Mouse (Mus musculus): ENCODE measurements at regions not wholly inside any gene's neighbourhood (a gene's known extent, or its start where the extent isn't known, plus 50 kb on each side); places are given as distances from the start of the nearest gene placed in this dataset.

GRCm38 (mm10) chr4:32149171-32149570 lies 89.4 kb upstream of the Bach2 start:
- peak; percentile 85 to 92 for DNase-seq (ENCODE audit: low spot score in 2 of 2)

- peak; percentile 40 to 60 for DNase-seq (ENCODE audit: low spot score in 2 of 2)
Observed at GRCm38 (mm10) chr4:32153356-32153755, 85.2 kb upstream of the Bach2 start.

GRCm38 (mm10) chr4:32156965-32157364 lies 81.6 kb upstream of the Bach2 start:
- no peak for DNase-seq (ENCODE audit: low spot score in 2 of 2)

- DNase-seq (ENCODE audit: low spot score in 2 of 2), result no peak
Observed at GRCm38 (mm10) chr4:32158451-32158850, 80.2 kb upstream of the Bach2 start.

- DNase-seq (ENCODE audit: low spot score in 2 of 2), result no peak
Observed at GRCm38 (mm10) chr4:32158886-32159285, 79.7 kb upstream of the Bach2 start.

GRCm38 (mm10) chr4:32160815-32161214 lies 77.8 kb upstream of the Bach2 start:
- peak; percentile 51 to 60 for DNase-seq (ENCODE audit: low spot score in 2 of 2)

GRCm38 (mm10) chr4:32161871-32162656 lies 76.5 kb upstream of the Bach2 start:
- DNase-seq (ENCODE audit: low spot score in 2 of 2), result no peak

GRCm38 (mm10) chr4:32162694-32163240 lies 75.8 kb upstream of the Bach2 start:
- no peak for DNase-seq (ENCODE audit: low spot score in 2 of 2)

GRCm38 (mm10) chr4:32164081-32164641 lies 74.4 kb upstream of the Bach2 start:
- peak; percentile 22 to 72 for DNase-seq (ENCODE audit: low spot score in 2 of 2)

GRCm38 (mm10) chr4:32164736-32165241 lies 73.8 kb upstream of the Bach2 start:
- DNase-seq (ENCODE audit: low spot score in 2 of 2), result peak; percentile 20 to 68

GRCm38 (mm10) chr4:32165918-32166528 lies 72.6 kb upstream of the Bach2 start:
- DNase-seq (ENCODE audit: low spot score in 2 of 2), result peak in 1 of 2 experiments; percentile 28

- peak in 1 of 2 experiments; percentile 54 for DNase-seq (ENCODE audit: low spot score in 2 of 2)
Observed at GRCm38 (mm10) chr4:32167151-32167550, 71.5 kb upstream of the Bach2 start.

GRCm38 (mm10) chr4:32170106-32170459 lies 68.5 kb upstream of the Bach2 start:
- DNase-seq (ENCODE audit: low spot score in 2 of 2), result no peak

- no peak for DNase-seq (ENCODE audit: low spot score in 2 of 2)
Observed at GRCm38 (mm10) chr4:32170460-32171192, 68.0 kb upstream of the Bach2 start.

GRCm38 (mm10) chr4:32171291-32171690 lies 67.3 kb upstream of the Bach2 start:
- DNase-seq (ENCODE audit: low spot score in 2 of 2), result no peak

GRCm38 (mm10) chr4:32172992-32173391 lies 65.6 kb upstream of the Bach2 start:
- DNase-seq (ENCODE audit: low spot score in 2 of 2), result no peak

GRCm38 (mm10) chr4:32174771-32175170 lies 63.8 kb upstream of the Bach2 start:
- no peak for DNase-seq (ENCODE audit: low spot score in 2 of 2)

GRCm38 (mm10) chr4:32175231-32175630 lies 63.4 kb upstream of the Bach2 start:
- DNase-seq (ENCODE audit: low spot score in 2 of 2), result no peak

GRCm38 (mm10) chr4:32175853-32176448 lies 62.7 kb upstream of the Bach2 start:
- DNase-seq (ENCODE audit: low spot score in 2 of 2), result no peak

- DNase-seq (ENCODE audit: low spot score in 2 of 2), result no peak
Observed at GRCm38 (mm10) chr4:32176449-32177135, 62.0 kb upstream of the Bach2 start.

Measured in natural killer cell, adult 2 months (primary cell).